Mouse (Mus musculus): ENCODE measurements around the gene Ppara. TPM values are rescaled to one million over a fixed set of nuclear protein-coding genes. Genes with fewer than 3 reads are reported as not detected.

Ppara gene
- polyA plus RNA-seq, 1 experiment from 2014 or later, result 2.2 TPM

GRCm38 (mm10) chr15:85693819-85694218 is 41.0 kb upstream of the Ppara start:
- Histone ChIP-seq H3K27ac (ENCODE audit: low read length) (no peak overlapping the region), H3K4me2 (replicated peaks; ENCODE audit: low read depth, low read length) (no peak overlapping the region), H3K36me3 (ENCODE audit: control insufficient read depth, insufficient read depth, low read length) (peaks cover 42% of the 10 kb centered on the region), H3K9me3 (ENCODE audit: control insufficient read depth, low read depth, low read length) (no peaks in the 10 kb centered on the region), H3K9ac (replicated peaks; ENCODE audit: low read depth, low read length) (no peak overlapping the region), H3K4me3 (ENCODE audit: low read depth, low read length) (no peak overlapping the region), H3K4me1 (ENCODE audit: control insufficient read depth, insufficient read depth, low read length) (no peaks in the 10 kb centered on the region), H3K27me3 (ENCODE audit: control insufficient read depth, insufficient read depth, low read length) (no peaks in the 10 kb centered on the region)
- WGBS, result 71% methylated on average over 2 of the region's 2 CpGs
- ATAC-seq (ENCODE audit: insufficient number of reproducible peaks, insufficient read depth, low FRiP score, low read depth), result no peak

DNA sequence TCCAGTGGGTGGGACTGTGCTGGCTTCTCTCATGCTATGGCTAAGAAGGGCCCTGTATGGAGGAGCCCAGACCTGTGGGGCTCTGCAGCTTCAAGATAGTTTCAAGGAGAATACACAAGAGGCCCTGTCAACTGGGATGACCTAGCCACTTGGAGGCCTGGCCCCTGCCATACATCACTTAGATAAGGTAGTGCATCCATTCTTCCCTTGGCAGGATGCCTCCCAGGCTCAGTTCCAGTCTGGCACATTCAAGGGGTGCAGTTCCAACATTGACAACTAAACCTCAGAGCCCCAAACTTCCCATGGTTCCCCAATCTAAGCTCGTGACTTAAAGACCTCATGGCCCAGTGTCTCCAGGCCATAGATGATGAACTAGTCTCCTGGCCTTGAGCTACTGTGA is 40.4 kb upstream of the Ppara start:
- no peak overlapping the region for H3K27ac ChIP-seq (ENCODE audit: low read length)
- ATAC-seq (ENCODE audit: insufficient number of reproducible peaks, insufficient read depth, low FRiP score, low read depth), result no peak
- H3K36me3 ChIP-seq (ENCODE audit: control insufficient read depth, insufficient read depth, low read length), result peaks cover 45% of the 10 kb centered on the region
- no peaks in the 10 kb centered on the region for H3K4me1 ChIP-seq (ENCODE audit: control insufficient read depth, insufficient read depth, low read length)
- no peak overlapping the region for H3K4me3 ChIP-seq (ENCODE audit: low read depth, low read length)
- H3K4me2 ChIP-seq (replicated peaks; ENCODE audit: low read depth, low read length), result no peak overlapping the region
- no peak overlapping the region for H3K9ac ChIP-seq (replicated peaks; ENCODE audit: low read depth, low read length)
- no peaks in the 10 kb centered on the region for H3K27me3 ChIP-seq (ENCODE audit: control insufficient read depth, insufficient read depth, low read length)
- WGBS, result 94% methylated on average over 1 of the region's 1 CpGs
- H3K9me3 ChIP-seq (ENCODE audit: control insufficient read depth, low read depth, low read length), result no peaks in the 10 kb centered on the region

DNA sequence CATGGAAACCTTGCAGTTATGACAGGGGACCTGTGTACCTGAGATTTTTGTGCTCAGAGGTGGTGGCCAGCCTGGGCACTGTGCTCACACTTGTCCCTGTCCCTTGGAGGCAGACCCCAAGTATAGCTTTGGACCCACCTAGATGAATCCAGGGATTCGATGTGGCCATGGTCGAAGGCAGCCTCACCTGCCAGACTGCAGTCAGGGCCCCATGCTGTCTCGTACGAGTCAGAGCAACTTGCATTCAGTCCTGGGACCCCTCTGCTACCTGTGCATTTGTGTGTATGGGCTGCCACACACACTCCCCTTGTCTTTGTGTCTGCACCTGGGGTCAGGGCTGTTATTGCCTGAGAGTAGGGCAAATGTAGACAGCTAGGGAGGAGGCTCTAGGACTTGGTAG is 39.5 kb upstream of the Ppara start:
- no peak overlapping the region for H3K27ac ChIP-seq (ENCODE audit: low read length)
- no peaks in the 10 kb centered on the region for H3K4me1 ChIP-seq (ENCODE audit: control insufficient read depth, insufficient read depth, low read length)
- H3K4me2 ChIP-seq (replicated peaks; ENCODE audit: low read depth, low read length), result no peak overlapping the region
- H3K36me3 ChIP-seq (ENCODE audit: control insufficient read depth, insufficient read depth, low read length), result peaks cover 54% of the 10 kb centered on the region
- H3K4me3 ChIP-seq (ENCODE audit: low read depth, low read length), result no peak overlapping the region
- H3K27me3 ChIP-seq (ENCODE audit: control insufficient read depth, insufficient read depth, low read length), result no peaks in the 10 kb centered on the region
- H3K9ac ChIP-seq (replicated peaks; ENCODE audit: low read depth, low read length), result no peak overlapping the region
- ATAC-seq (ENCODE audit: insufficient number of reproducible peaks, insufficient read depth, low FRiP score, low read depth), result no peak
- 90% methylated on average over 4 of the region's 4 CpGs for WGBS
- H3K9me3 ChIP-seq (ENCODE audit: control insufficient read depth, low read depth, low read length), result no peaks in the 10 kb centered on the region

GRCm38 (mm10) chr15:85698345-85699034 is 36.3 kb upstream of the Ppara start:
- Histone ChIP-seq H3K4me3 (ENCODE audit: low read depth, low read length) (no peak overlapping the region), H3K27me3 (ENCODE audit: control insufficient read depth, insufficient read depth, low read length) (no peaks in the 10 kb centered on the region), H3K4me1 (ENCODE audit: control insufficient read depth, insufficient read depth, low read length) (no peaks in the 10 kb centered on the region), H3K36me3 (ENCODE audit: control insufficient read depth, insufficient read depth, low read length) (peaks cover 76% of the 10 kb centered on the region), H3K9me3 (ENCODE audit: control insufficient read depth, low read depth, low read length) (no peaks in the 10 kb centered on the region), H3K27ac (ENCODE audit: low read length) (no peak overlapping the region), H3K9ac (replicated peaks; ENCODE audit: low read depth, low read length) (no peak overlapping the region), H3K4me2 (replicated peaks; ENCODE audit: low read depth, low read length) (no peak overlapping the region)
- ATAC-seq (ENCODE audit: insufficient number of reproducible peaks, insufficient read depth, low FRiP score, low read depth), result no peak
- WGBS, result 87% methylated on average over 14 of the region's 14 CpGs

- WGBS, result 88% methylated on average over 5 of the region's 5 CpGs
- H3K4me2 ChIP-seq (replicated peaks; ENCODE audit: low read depth, low read length), result no peak overlapping the region
- no peaks in the 10 kb centered on the region for H3K27me3 ChIP-seq (ENCODE audit: control insufficient read depth, insufficient read depth, low read length)
- ATAC-seq (ENCODE audit: insufficient number of reproducible peaks, insufficient read depth, low FRiP score, low read depth), result no peak
- H3K27ac ChIP-seq (ENCODE audit: low read length), result no peak overlapping the region
- H3K4me1 ChIP-seq (ENCODE audit: control insufficient read depth, insufficient read depth, low read length), result no peaks in the 10 kb centered on the region
- no peak overlapping the region for H3K4me3 ChIP-seq (ENCODE audit: low read depth, low read length)
- H3K9me3 ChIP-seq (ENCODE audit: control insufficient read depth, low read depth, low read length), result no peaks in the 10 kb centered on the region
- no peak overlapping the region for H3K9ac ChIP-seq (replicated peaks; ENCODE audit: low read depth, low read length)
- peaks cover 76% of the 10 kb centered on the region for H3K36me3 ChIP-seq (ENCODE audit: control insufficient read depth, insufficient read depth, low read length)
Observed at GRCm38 (mm10) chr15:85699452-85699851, 35.3 kb upstream of the Ppara start.

DNA sequence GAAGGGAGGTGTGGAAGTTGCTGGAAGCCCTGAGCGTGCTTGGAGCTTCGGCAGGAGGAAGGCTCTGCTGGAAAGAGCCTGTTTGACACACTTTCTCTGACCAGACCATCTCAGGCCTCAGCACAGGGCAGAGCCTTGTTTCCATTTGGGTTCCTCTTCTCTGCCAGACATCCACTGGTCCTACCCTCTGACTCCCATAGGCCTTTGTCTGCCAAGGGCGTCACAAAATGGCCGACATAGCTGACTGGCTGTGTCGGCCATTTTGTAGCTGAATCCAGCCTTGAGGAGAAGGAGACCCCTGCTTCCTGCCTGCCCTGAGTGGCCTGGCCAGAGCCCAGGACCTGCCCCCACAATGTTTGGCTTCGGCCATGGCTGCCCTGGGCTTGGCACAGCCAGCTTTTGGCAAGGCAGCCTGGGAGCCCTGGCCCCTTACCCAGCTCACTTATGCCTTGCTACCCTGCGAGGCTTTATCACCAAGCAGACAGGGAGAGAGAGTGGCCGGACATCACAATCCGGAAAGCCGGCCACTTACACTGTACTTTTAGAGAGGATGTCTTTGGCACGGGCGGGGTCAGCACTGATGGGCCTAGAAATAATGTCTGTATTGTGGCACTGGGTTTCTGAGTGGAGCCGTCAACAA is 34.8 kb upstream of the Ppara start:
- peaks cover 76% of the 10 kb centered on the region for H3K36me3 ChIP-seq (ENCODE audit: control insufficient read depth, insufficient read depth, low read length)

GRCm38 (mm10) chr15:85700716-85701115 is 34.1 kb upstream of the Ppara start:
- ATAC-seq (ENCODE audit: insufficient number of reproducible peaks, insufficient read depth, low FRiP score, low read depth), result no peak
- no peak overlapping the region for H3K9ac ChIP-seq (replicated peaks; ENCODE audit: low read depth, low read length)
- WGBS, result 82% methylated on average over 9 of the region's 9 CpGs
- no peaks in the 10 kb centered on the region for H3K4me1 ChIP-seq (ENCODE audit: control insufficient read depth, insufficient read depth, low read length)
- no peak overlapping the region for H3K4me3 ChIP-seq (ENCODE audit: low read depth, low read length)
- no peak overlapping the region for H3K4me2 ChIP-seq (replicated peaks; ENCODE audit: low read depth, low read length)
- no peaks in the 10 kb centered on the region for H3K27me3 ChIP-seq (ENCODE audit: control insufficient read depth, insufficient read depth, low read length)
- H3K36me3 ChIP-seq (ENCODE audit: control insufficient read depth, insufficient read depth, low read length), result peaks cover 74% of the 10 kb centered on the region
- no peaks in the 10 kb centered on the region for H3K9me3 ChIP-seq (ENCODE audit: control insufficient read depth, low read depth, low read length)
- no peak overlapping the region for H3K27ac ChIP-seq (ENCODE audit: low read length)

More for the DNA sequence above, 34.8 kb upstream of the Ppara start:
- Histone ChIP-seq H3K4me1 (ENCODE audit: control insufficient read depth, insufficient read depth, low read length) (no peaks in the 10 kb centered on the region), H3K9ac (replicated peaks; ENCODE audit: low read depth, low read length) (no peak overlapping the region), H3K4me2 (replicated peaks; ENCODE audit: low read depth, low read length) (no peak overlapping the region), H3K4me3 (ENCODE audit: low read depth, low read length) (no peak overlapping the region), H3K27ac (ENCODE audit: low read length) (no peak overlapping the region), H3K27me3 (ENCODE audit: control insufficient read depth, insufficient read depth, low read length) (no peaks in the 10 kb centered on the region), H3K9me3 (ENCODE audit: control insufficient read depth, low read depth, low read length) (no peaks in the 10 kb centered on the region)
- 96% methylated on average over 13 of the region's 13 CpGs for WGBS
- no peak for ATAC-seq (ENCODE audit: insufficient number of reproducible peaks, insufficient read depth, low FRiP score, low read depth)

GRCm38 (mm10) chr15:85701128-85701930 is 33.5 kb upstream of the Ppara start:
- Histone ChIP-seq H3K4me3 (ENCODE audit: low read depth, low read length) (no peak overlapping the region), H3K27ac (ENCODE audit: low read length) (no peak overlapping the region), H3K4me2 (replicated peaks; ENCODE audit: low read depth, low read length) (no peak overlapping the region), H3K9me3 (ENCODE audit: control insufficient read depth, low read depth, low read length) (no peaks in the 10 kb centered on the region), H3K4me1 (ENCODE audit: control insufficient read depth, insufficient read depth, low read length) (no peaks in the 10 kb centered on the region), H3K36me3 (ENCODE audit: control insufficient read depth, insufficient read depth, low read length) (peaks cover 73% of the 10 kb centered on the region), H3K9ac (replicated peaks; ENCODE audit: low read depth, low read length) (no peak overlapping the region), H3K27me3 (ENCODE audit: control insufficient read depth, insufficient read depth, low read length) (no peaks in the 10 kb centered on the region)
- no peak for ATAC-seq (ENCODE audit: insufficient number of reproducible peaks, insufficient read depth, low FRiP score, low read depth)
- 79% methylated on average over 10 of the region's 10 CpGs for WGBS
